Mouse (Mus musculus) adrenal gland, adult 18-20 months (tissue): ENCODE results near the gene Polr3gl. TPM values are rescaled to one million over a fixed set of nuclear protein-coding genes. Genes with fewer than 3 reads are reported as not detected.

Experiments used
- DNase-seq, 2 experiments: peaks; one replicate each; pipeline ENCODE4 v3.0.0; 2021 to 2022; ENCODE audit warnings: low spot score in 2 of 2
- total RNA-seq, 2 experiments: library from RNA; stranded (reverse); gene quantifications; 1 replicate in 1 of 2; 2 replicates in 1 of 2; pipeline ENCODE4 v1.2.3; 2021

Gene Polr3gl
- total RNA-seq, 2 experiments from 2014 or later = 35.5 to 38.8 TPM

GRCm38 (mm10) chr3:96573611-96574511, 20.1 kb downstream of the Polr3gl start:
- DNase-seq = peak in 1 of 2 experiments; percentile 36

- peak in 1 of 2 experiments; percentile 28 for DNase-seq
Measured at GRCm38 (mm10) chr3:96571896-96572698, 21.9 kb downstream of the Polr3gl start.

- DNase-seq = no peak
Measured at GRCm38 (mm10) chr3:96571336-96571735, 22.6 kb downstream of the Polr3gl start.

- DNase-seq = no peak
Measured at GRCm38 (mm10) chr3:96570643-96571042, 23.3 kb downstream of the Polr3gl start.

- no peak for DNase-seq
Measured at GRCm38 (mm10) chr3:96569966-96570605, 23.9 kb downstream of the Polr3gl start.

GRCm38 (mm10) chr3:96569506-96569905, 24.5 kb downstream of the Polr3gl start:
- no peak for DNase-seq

GRCm38 (mm10) chr3:96568605-96569004, 25.4 kb downstream of the Polr3gl start:
- DNase-seq = no peak

- no peak for DNase-seq
Measured at GRCm38 (mm10) chr3:96566661-96567450, 27.1 kb downstream of the Polr3gl start.

GRCm38 (mm10) chr3:96565105-96565504, 28.9 kb downstream of the Polr3gl start:
- no peak for DNase-seq

- no peak for DNase-seq
Measured at GRCm38 (mm10) chr3:96564633-96565032, 29.3 kb downstream of the Polr3gl start.

GRCm38 (mm10) chr3:96563911-96564632, 29.9 kb downstream of the Polr3gl start:
- no peak for DNase-seq

GRCm38 (mm10) chr3:96563267-96563666, 30.7 kb downstream of the Polr3gl start:
- no peak for DNase-seq

- DNase-seq = no peak
Measured at GRCm38 (mm10) chr3:96561946-96562681, 31.9 kb downstream of the Polr3gl start.

GRCm38 (mm10) chr3:96560881-96561668, 32.9 kb downstream of the Polr3gl start:
- no peak for DNase-seq

GRCm38 (mm10) chr3:96559911-96560850, 33.8 kb downstream of the Polr3gl start:
- DNase-seq = no peak

GRCm38 (mm10) chr3:96559398-96559910, 34.5 kb downstream of the Polr3gl start:
- DNase-seq = no peak

- no peak for DNase-seq
Measured at GRCm38 (mm10) chr3:96558668-96559196, 35.2 kb downstream of the Polr3gl start.
